Mouse (Mus musculus) CD8-positive naive resting alpha-beta T cell, adult 2 months (primary cell): ENCODE measurements around the gene Cdc25b.

Experiments
- DNase-seq, 2 experiments: peaks; one replicate each; pipeline ENCODE4 v3.0.0; 2022; ENCODE audit warnings: low read depth in 2 of 2, low spot score in 2 of 2

Cdc25b gene

GRCm38 (mm10) chr2:131159938-131160581 lies 26.7 kb upstream of the Cdc25b start, which contains the start of gene 1700037H04Rik:
Gene 1700037H04Rik, minus strand, starts transcription at chr2:131160081.
- DNase-seq, result peak; percentile 87 to 92

GRCm38 (mm10) chr2:131160671-131161111 lies 26.1 kb upstream of the Cdc25b start:
- DNase-seq, result no peak

- no peak for DNase-seq
Measured at GRCm38 (mm10) chr2:131163924-131164323, 22.8 kb upstream of the Cdc25b start.

GRCm38 (mm10) chr2:131166172-131166571 lies 20.6 kb upstream of the Cdc25b start:
- no peak for DNase-seq

DNA sequence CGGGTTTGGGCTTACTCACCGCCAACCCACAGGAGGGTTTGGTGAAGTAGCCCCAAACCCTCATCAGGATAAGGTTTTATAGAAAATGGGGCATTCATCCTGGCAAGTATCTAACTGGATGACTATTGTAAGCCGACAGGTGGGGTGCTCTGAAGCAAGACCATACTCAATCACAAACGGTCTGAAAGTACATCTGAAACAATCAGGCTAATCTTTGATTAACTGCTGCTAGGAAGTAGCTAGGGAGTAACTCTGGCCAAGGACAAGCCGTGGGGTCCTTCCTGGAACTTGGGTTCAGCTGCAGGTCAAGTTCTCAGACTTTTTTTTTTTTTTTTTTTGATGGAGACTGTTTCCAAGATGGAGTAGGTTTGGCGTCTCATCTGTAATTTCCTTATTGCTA lies 18.8 kb upstream of the Cdc25b start:
- DNase-seq, result no peak

- no peak for DNase-seq
Measured at GRCm38 (mm10) chr2:131168914-131169313, 17.8 kb upstream of the Cdc25b start.

DNA sequence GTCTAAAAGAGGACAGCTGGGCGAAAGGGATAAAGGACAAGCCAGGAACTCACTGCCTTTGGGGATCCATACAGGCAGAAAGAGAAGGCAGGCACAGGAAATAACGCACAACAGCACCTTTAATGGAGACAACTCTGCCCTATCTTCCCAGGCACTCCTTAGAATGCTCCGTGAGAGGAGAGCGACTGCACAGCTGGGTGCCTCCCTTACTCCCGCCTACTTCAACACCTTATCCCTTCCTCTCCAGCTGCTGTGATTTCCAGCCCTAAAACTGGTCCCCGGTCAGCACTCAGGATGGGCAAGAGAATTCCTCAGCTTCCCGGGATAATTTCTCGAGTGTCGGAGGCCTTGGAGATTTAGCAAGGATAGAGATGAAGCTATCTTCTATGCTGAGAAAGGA lies 15.8 kb upstream of the Cdc25b start:
- DNase-seq, result no peak

DNA sequence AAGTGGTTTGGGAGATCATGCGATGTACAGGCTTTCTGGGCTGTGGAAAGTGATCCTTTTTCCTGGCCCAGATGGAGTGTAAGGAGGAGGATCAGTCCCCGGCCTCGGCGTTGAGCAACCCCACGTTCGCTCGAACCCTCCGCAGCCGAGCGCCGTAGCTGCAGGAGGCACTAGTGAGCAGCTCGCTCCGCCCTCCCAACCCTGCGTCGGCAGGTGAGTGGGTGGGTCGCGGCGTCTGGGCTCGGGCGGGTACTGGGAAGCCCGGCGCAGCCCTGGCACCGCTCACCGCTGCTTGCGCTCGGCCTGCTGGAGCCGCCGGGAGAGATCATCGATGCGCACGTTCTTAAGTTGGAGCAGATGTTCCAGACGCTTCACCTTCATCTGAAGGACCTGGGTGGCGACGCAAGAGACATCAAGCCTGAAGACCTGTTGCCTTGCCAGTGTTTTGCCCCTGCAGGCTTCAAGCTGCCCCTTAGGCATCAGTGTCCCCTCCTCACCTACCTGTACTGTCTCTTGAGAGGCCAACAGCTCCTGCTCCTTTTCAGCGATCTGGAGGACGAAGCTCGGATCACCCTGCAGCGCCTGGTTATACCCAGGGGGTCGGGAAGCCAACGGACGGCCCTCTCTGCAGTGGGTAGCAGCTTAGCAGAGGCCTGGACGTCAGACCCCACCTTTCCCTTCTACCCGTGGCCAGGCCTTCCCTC lies 15.2 kb upstream of the Cdc25b start:
- peak in 1 of 2 experiments; percentile 41 for DNase-seq

DNA sequence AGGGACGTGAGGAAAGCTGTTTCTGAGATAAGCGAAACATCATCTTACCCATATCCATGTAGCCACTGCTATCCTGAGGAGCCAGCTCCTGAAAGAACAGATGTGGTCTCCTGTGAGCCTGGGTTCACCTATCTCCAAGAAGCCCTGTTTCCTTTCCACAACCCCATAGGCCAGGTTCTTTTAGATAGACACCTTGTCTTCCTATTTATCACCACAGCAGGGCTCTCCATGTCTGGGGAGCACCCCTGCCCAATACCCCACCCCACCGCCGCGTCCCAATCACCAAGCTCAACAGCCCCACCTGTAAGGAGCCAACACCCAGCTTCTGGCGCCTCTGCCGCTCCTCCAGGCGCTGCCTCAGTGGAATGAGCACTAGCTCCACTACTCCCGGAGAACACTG lies 14.4 kb upstream of the Cdc25b start:
- no peak for DNase-seq

DNA sequence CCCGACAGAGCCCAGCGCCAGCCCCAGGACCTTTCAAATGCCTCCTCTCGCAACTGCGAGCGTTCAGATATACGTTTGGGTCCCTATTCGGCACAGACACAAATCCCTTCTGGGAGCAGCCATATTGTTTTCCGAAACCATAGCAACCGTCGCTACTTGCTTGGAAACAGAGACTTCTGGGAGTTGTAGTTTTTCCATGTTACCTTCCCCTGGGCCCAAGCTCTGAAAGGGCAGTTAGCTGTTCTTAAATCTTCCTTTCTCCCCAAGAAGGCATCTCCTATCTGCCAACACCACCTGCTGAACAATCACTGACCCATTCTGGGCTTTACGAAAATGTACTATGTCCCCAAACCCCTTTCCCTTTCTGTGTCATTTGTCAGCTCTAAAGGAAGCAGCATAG lies 12.0 kb upstream of the Cdc25b start:
- DNase-seq, result peak; percentile 46 to 73

DNA sequence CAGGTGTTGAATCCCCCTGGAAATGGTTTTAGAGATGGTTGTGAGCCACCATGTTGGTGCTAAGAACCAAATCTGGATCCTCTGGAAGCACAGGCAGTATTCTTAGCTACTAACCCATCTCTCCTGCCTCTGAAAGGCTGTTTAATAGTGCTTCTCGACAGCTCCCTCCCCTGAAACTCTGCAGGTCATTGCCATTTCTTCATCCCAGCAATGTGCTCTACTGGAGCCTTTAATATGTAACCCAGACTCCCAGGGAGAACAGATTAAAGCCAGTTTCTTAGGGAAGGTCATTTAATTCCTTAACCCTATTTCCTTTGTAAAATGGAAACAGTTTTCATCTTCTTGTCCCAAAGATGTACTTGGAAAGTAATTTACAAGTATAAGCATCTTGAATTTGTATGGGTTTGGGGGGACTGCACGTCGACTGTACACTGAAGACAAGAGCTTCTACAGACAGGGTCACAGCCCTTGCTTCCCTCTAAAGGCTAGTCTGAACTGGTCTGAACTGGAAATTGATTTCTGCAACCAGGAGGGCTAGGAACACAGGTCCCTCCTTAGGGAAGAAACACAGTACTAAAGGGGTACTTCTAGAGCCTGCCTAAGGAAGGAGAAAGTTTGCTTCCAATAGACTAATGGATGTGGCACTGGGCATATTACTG lies 11.3 kb upstream of the Cdc25b start:
- no peak for DNase-seq

DNA sequence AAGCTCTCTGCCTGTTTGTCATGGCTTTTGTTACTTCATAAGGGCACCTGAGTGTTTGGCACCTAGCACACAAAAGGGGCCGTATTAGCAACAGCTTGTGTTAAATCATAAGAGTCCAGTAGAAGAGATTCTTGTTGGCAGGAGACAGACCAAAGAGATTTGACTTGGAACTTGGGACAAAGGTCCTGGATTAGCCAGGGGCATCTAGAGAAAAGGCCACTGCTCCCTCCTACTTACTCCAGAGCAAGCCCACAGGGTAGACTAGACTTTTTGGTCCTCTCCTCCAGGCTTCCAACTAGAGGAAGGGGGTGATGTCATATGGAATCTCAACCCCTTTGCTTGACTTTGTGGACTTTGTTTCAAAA lies 10.8 kb upstream of the Cdc25b start:
- no peak for DNase-seq

GRCm38 (mm10) chr2:131176491-131176890 lies 10.3 kb upstream of the Cdc25b start:
- no peak for DNase-seq

DNA sequence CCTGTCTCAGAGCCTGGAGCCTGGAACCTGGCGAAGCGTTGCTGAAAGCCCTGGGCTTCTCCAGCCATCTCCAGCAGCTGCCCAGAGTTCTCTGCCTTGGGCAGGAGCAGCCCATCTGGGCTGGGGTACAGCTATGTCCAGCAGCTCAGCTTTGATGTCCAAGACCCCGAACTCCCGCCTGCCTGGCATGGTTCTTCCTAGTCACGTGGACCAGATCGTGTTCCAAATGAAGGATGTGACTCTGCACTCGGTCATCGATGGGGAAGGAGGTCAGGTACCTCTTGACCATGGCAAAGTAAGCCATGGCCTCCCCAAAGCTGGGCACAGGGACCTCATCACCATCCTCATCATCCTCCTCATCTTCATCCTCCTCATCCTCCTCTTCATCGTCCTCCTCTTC lies 8.8 kb upstream of the Cdc25b start:
- DNase-seq, result no peak

- DNase-seq, result no peak
Measured at GRCm38 (mm10) chr2:131178828-131179245, 7.9 kb upstream of the Cdc25b start.

DNA sequence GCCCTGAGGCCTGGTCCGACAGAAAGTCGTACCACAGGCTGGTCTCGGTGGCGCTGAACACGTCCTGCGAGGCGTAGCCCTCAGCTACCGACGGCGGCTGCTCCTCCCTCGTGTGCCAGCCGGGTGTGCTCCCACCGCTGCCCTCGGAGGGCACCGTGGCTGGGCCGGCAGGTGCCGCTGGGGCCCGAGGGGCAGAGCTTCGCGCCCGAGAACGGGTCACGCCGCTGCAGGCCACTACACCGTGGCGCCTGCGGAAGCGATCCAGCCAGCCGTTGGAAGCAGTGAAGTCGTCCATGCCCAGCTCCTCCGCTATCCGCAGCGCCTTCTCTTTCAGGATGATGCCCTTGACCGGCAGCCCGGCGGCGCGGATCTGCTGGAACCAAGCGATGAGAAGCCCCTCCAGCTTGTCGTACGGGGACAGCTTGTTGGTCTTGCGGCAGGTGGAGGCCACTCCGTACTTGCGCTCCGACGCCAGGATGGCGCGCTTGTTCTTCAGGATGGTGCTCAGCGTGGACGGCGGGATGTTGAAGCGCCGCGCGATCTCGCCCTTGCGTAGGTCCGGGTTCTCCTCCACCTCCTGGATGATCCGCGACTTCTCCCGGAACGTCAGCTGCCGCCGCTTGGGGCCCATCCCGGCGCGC lies 7.4 kb upstream of the Cdc25b start:
- peak in 1 of 2 experiments; percentile 32 for DNase-seq

GRCm38 (mm10) chr2:131179990-131180587 lies 6.7 kb upstream of the Cdc25b start, which contains the start of gene Cenpb:
Gene Cenpb, minus strand, starts transcription at chr2:131180067.
- DNase-seq, result peak; percentile 52 to 58

- no peak for DNase-seq
Measured at GRCm38 (mm10) chr2:131186343-131186742, 406 bp upstream of the Cdc25b start.

DNA sequence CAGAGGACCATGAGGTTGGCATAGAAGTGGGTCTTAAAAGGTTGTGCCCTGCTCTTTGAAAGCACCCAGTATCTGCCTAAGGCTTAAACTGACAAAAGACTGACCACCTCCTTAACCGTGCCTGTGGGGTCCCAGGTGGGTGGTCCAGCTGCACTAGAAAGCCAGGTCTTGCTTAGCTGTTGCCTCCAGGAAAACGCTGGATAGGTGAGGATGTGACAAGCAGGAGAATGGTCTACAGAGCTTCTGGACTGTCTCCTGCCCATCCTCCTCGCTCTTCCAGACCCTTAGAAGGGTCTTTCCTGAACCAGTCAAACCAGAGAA lies 813 bp downstream of the Cdc25b start:
- DNase-seq, result no peak

- DNase-seq, result no peak
Measured at GRCm38 (mm10) chr2:131188311-131188710, 1.6 kb downstream of the Cdc25b start.

- DNase-seq, result no peak
Measured at GRCm38 (mm10) chr2:131189521-131190309, 3.0 kb downstream of the Cdc25b start.
